Mouse (Mus musculus) cerebellum, adult (tissue): ENCODE measurements around the gene Apon.
"Not testable (repeated sequence)": the region's sequence is repeated elsewhere in the genome, so short reads cannot be mapped to it uniquely, and the experiment has no call there.

Experiments used
- ATAC-seq: cut with Nextera tagmentation; 2 replicates; pipeline ENCODE4 v1.9.2; 2017; ENCODE audit warnings: mild to moderate bottlenecking, moderate library complexity, mixed read lengths; ENCODE audit not compliant: insufficient number of reproducible peaks, low FRiP score, low TSS enrichment

Gene Apon

GRCm38 (mm10) chr10:128270287-128270841 is 16.5 kb downstream of the Apon start, which contains the start of gene Stat2:
Stat2 (plus strand) TSS chr10:128270559.
- ATAC-seq: peak; percentile 98

GRCm38 (mm10) chr10:128270866-128271265 is 17.0 kb downstream of the Apon start:
- no peak for ATAC-seq

GRCm38 (mm10) chr10:128271883-128272282 is 18.0 kb downstream of the Apon start:
- no peak for ATAC-seq

GRCm38 (mm10) chr10:128272819-128273439 is 19.0 kb downstream of the Apon start:
- ATAC-seq: not testable (repeated sequence)

- ATAC-seq: not testable (repeated sequence)
Observed at GRCm38 (mm10) chr10:128275374-128275773, 21.5 kb downstream of the Apon start.

GRCm38 (mm10) chr10:128278158-128278557 is 24.3 kb downstream of the Apon start:
- ATAC-seq: no peak

- no peak for ATAC-seq
Observed at GRCm38 (mm10) chr10:128280943-128281342, 27.0 kb downstream of the Apon start.

GRCm38 (mm10) chr10:128281682-128282081 is 27.8 kb downstream of the Apon start:
- ATAC-seq: no peak

- no peak for ATAC-seq
Observed at GRCm38 (mm10) chr10:128282886-128283450, 29.1 kb downstream of the Apon start.

- peak; percentile 87 for ATAC-seq
Observed at GRCm38 (mm10) chr10:128283604-128284579, 30.0 kb downstream of the Apon start.

GRCm38 (mm10) chr10:128290594-128290993 is 36.7 kb downstream of the Apon start:
- not testable (repeated sequence) for ATAC-seq

- ATAC-seq: no peak
Observed at GRCm38 (mm10) chr10:128296370-128297090, 42.6 kb downstream of the Apon start.

- 0 out of 2 replicates have a peak, but pooled peaks have one; percentile 54 for ATAC-seq
Observed at GRCm38 (mm10) chr10:128297221-128297620, 43.3 kb downstream of the Apon start.

GRCm38 (mm10) chr10:128297622-128298021 is 43.7 kb downstream of the Apon start:
- ATAC-seq: peak; percentile 36; the same call in 1 of the 2 replicates

- ATAC-seq: no peak
Observed at GRCm38 (mm10) chr10:128298243-128298642, 44.3 kb downstream of the Apon start.

- no peak for ATAC-seq
Observed at GRCm38 (mm10) chr10:128298702-128299171, 44.8 kb downstream of the Apon start, which contains the start of gene Il23a. Il23a (minus strand) TSS chr10:128298752.

GRCm38 (mm10) chr10:128302357-128302756 is 48.5 kb downstream of the Apon start:
- no peak for ATAC-seq

- peak; percentile 39 for ATAC-seq
Observed at GRCm38 (mm10) chr10:128302785-128303125, 48.9 kb downstream of the Apon start.

- peak; percentile 96 for ATAC-seq
Observed at GRCm38 (mm10) chr10:128303126-128304021, 49.5 kb downstream of the Apon start, which contains the start of gene Pan2. Pan2 (plus strand) TSS chr10:128303335.
